Mouse (Mus musculus): Measurements from ENCODE around the gene Sulf2. TPM values are rescaled to one million over a fixed set of nuclear protein-coding genes. Genes with fewer than 3 reads are reported as not detected.
"Not testable (repeated sequence)": the region's sequence is repeated elsewhere in the genome, so short reads cannot be mapped to it uniquely, and the experiment has no call there.

The Sulf2 gene
- 10 to 100 TPM in 1 of 2 experiments, 1 to 10 TPM in 1; 5.9 to 12.2 TPM for total RNA-seq (2021)
- long read RNA-seq, experiment 1, full-length matches to known transcripts = 13 of 19 reads
- long read RNA-seq, experiment 1, partial matches to known transcripts = 0 of 19 reads
- long read RNA-seq, experiment 1, other reads (novel, unspliced or antisense) = 6 of 19 reads
- long read RNA-seq, experiment 2, full-length matches to known transcripts = 3 of 7 reads
- long read RNA-seq, experiment 2, partial matches to known transcripts = 3 of 7 reads
- long read RNA-seq, experiment 2, other reads (novel, unspliced or antisense) = 1 of 7 reads

- H3K27ac ChIP-seq = peak within 1 kb of the TSS; percentile 83
- TF ChIP-seq CTCF (IDR thresholded peaks at IDR 0.05) = peak; percentile 81
- intact Hi-C loops (cut with DNase I) = loop anchor here (5.0 kb wide), 1 partner anchor 407 kb away; no protein-coding TSS in a partner anchor
- DNase-seq = peak; percentile 81
- H3K4me3 ChIP-seq = peak within 1 kb of the TSS; percentile 86
Measured at GRCm38 (mm10) chr2:166155454-166155815, at the start of gene Sulf2. Sulf2 (minus strand) TSS chr2:166155663.

GRCm38 (mm10) chr2:166204174-166204573 is 48.7 kb upstream of the Sulf2 start:
- no peak for DNase-seq
- no peak for TF ChIP-seq CTCF (IDR thresholded peaks at IDR 0.05)
- intact Hi-C loops (cut with DNase I) = no loop called here
- no peak overlapping the region for H3K27ac ChIP-seq
- no peak overlapping the region for H3K4me3 ChIP-seq

- H3K27ac ChIP-seq = no peak overlapping the region
Measured at GRCm38 (mm10) chr2:166203647-166204046, 48.2 kb upstream of the Sulf2 start.

GRCm38 (mm10) chr2:166197964-166198363 is 42.5 kb upstream of the Sulf2 start:
- Histone ChIP-seq H3K27ac (no peak overlapping the region), H3K4me3 (no peak overlapping the region)
- no peak for DNase-seq
- no peak for TF ChIP-seq CTCF (IDR thresholded peaks at IDR 0.05)
- intact Hi-C loops (cut with DNase I) = no loop called here

More at GRCm38 (mm10) chr2:166203647-166204046, 48.2 kb upstream of the Sulf2 start:
- intact Hi-C loops (cut with DNase I) = no loop called here
- no peak overlapping the region for H3K4me3 ChIP-seq
- TF ChIP-seq CTCF (IDR thresholded peaks at IDR 0.05) = no peak
- DNase-seq = no peak

GRCm38 (mm10) chr2:166197064-166197463 is 41.6 kb upstream of the Sulf2 start:
- Histone ChIP-seq H3K27ac (no peak overlapping the region), H3K4me3 (no peak overlapping the region)
- DNase-seq = no peak
- no peak for TF ChIP-seq CTCF (IDR thresholded peaks at IDR 0.05)
- intact Hi-C loops (cut with DNase I) = no loop called here

- intact Hi-C loops (cut with DNase I) = no loop called here
- no peak for DNase-seq
- no peak overlapping the region for H3K4me3 ChIP-seq
- no peak overlapping the region for H3K27ac ChIP-seq
- TF ChIP-seq CTCF (IDR thresholded peaks at IDR 0.05) = no peak
Measured at GRCm38 (mm10) chr2:166196080-166196786, 40.8 kb upstream of the Sulf2 start.

GRCm38 (mm10) chr2:166195041-166195440 is 39.6 kb upstream of the Sulf2 start:
- H3K4me3 ChIP-seq = no peak overlapping the region
- H3K27ac ChIP-seq = no peak overlapping the region
- intact Hi-C loops (cut with DNase I) = no loop called here
- no peak for TF ChIP-seq CTCF (IDR thresholded peaks at IDR 0.05)
- DNase-seq = no peak

- H3K27ac ChIP-seq = no peak overlapping the region
- DNase-seq = no peak
- no peak overlapping the region for H3K4me3 ChIP-seq
- no peak for TF ChIP-seq CTCF (IDR thresholded peaks at IDR 0.05)
- intact Hi-C loops (cut with DNase I) = no loop called here
Measured at GRCm38 (mm10) chr2:166194112-166194758, 38.8 kb upstream of the Sulf2 start.

GRCm38 (mm10) chr2:166193509-166193908 is 38.0 kb upstream of the Sulf2 start:
- H3K4me3 ChIP-seq = no peak overlapping the region
- DNase-seq = no peak
- intact Hi-C loops (cut with DNase I) = no loop called here
- peak; percentile 1; the same call in 1 of the 2 replicates for TF ChIP-seq CTCF (IDR thresholded peaks at IDR 0.05)
- H3K27ac ChIP-seq = no peak overlapping the region

- no peak overlapping the region for H3K4me3 ChIP-seq
- no peak for DNase-seq
- H3K27ac ChIP-seq = no peak overlapping the region
- no peak for TF ChIP-seq CTCF (IDR thresholded peaks at IDR 0.05)
- intact Hi-C loops (cut with DNase I) = no loop called here
Measured at GRCm38 (mm10) chr2:166190816-166191215, 35.4 kb upstream of the Sulf2 start.

- Histone ChIP-seq H3K4me3 (no peak overlapping the region), H3K27ac (no peak overlapping the region)
- no peak for TF ChIP-seq CTCF (IDR thresholded peaks at IDR 0.05)
- DNase-seq = no peak
- intact Hi-C loops (cut with DNase I) = no loop called here
Measured at GRCm38 (mm10) chr2:166189191-166189590, 33.7 kb upstream of the Sulf2 start.

- DNase-seq; H3K27ac ChIP-seq; H3K4me3 ChIP-seq; intact Hi-C loops (cut with DNase I): not testable (repeated sequence)
Measured at GRCm38 (mm10) chr2:166187874-166188453, 32.5 kb upstream of the Sulf2 start.

GRCm38 (mm10) chr2:166187319-166187718 is 31.9 kb upstream of the Sulf2 start:
- intact Hi-C loops (cut with DNase I); H3K27ac ChIP-seq; H3K4me3 ChIP-seq; DNase-seq: not testable (repeated sequence)

All from gastrocnemius, adult 2 months (tissue).